Mouse (Mus musculus): ENCODE data around the gene Chst7. TPM values are rescaled to one million over a fixed set of nuclear protein-coding genes. Genes with fewer than 3 reads are reported as not detected.

The Chst7 gene
- total and polyA plus RNA-seq, 3 experiments, result not detected

DNA sequence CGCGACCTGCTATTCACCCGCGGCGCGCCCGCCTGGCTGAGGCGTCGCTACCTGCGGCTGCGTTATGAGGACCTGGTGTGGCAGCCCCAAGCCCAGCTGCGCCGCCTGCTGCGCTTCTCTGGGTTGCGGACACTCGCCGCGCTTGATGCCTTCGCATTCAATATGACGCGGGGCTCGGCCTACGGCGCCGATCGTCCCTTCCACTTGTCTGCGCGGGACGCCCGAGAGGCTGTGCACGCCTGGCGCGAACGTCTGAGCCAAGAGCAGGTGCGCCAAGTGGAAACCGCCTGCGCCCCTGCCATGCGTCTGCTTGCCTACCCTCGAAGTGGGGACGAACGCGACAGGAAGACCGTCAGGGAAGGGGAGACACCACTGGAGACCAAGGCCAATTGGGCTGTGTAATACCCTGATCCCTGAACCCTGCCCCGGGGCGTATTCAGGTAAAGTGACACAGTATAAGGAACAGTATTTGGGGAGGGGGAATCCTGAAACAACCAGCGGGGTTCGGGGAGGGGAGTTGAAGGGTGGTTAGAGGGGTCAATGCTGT, 1.5 kb downstream of the Chst7 start:
- H3K36me3 ChIP-seq (ENCODE audit: control insufficient read depth in 1 of 2, insufficient read depth in 2 of 2, low read length in 2 of 2), result no peaks in the 10 kb centered on the region
- H3K9ac ChIP-seq (ENCODE audit: control insufficient read depth, low read depth, low read length, poor library complexity, severe bottlenecking), result no peak overlapping the region
- no peaks in the 10 kb centered on the region for H3K9me3 ChIP-seq (replicated peaks; ENCODE audit: insufficient read depth, low read length)
- no peaks in the 10 kb centered on the region for H3K79me2 ChIP-seq (ENCODE audit: control insufficient read depth, insufficient read depth, low read length, poor library complexity)
- DNase-seq (ENCODE audit: low read depth, low spot score), result no peak
- TF ChIP-seq TAL1 (IDR thresholded peaks at IDR 0.05; ENCODE audit: low read length) (no peak), TBP (IDR thresholded peaks at IDR 0.05; ENCODE audit: low read depth, low read length) (no peak), MAFK (IDR thresholded peaks at IDR 0.05; ENCODE audit: borderline replicate concordance, low read depth, low read length) (no peak), POLR2AphosphoS5 (IDR thresholded peaks at IDR 0.05; ENCODE audit: borderline replicate concordance, low read depth, low read length) (no peak), HCFC1 (IDR thresholded peaks at IDR 0.05; ENCODE audit: low read depth, low read length) (no peak), MYB (IDR thresholded peaks at IDR 0.05; ENCODE audit: low read depth, low read length) (no peak), NRF1 (IDR thresholded peaks at IDR 0.05; ENCODE audit: insufficient read depth, low read depth, low read length, poor library complexity, severe bottlenecking) (no peak), CHD2 (IDR thresholded peaks at IDR 0.05; ENCODE audit: low read length) (no peak), USF1 (IDR thresholded peaks at IDR 0.05; ENCODE audit: low read depth, low read length) (no peak), POLR2AphosphoS2 (IDR thresholded peaks at IDR 0.05; ENCODE audit: low read length) (no peak), ZNF384 (IDR thresholded peaks at IDR 0.05; ENCODE audit: low read depth, low read length) (no peak), MAX (IDR thresholded peaks at IDR 0.05; ENCODE audit: low read length) (no peak), RAD21 (IDR thresholded peaks at IDR 0.05; ENCODE audit: low read depth, low read length) (no peak), NELFE (IDR thresholded peaks at IDR 0.05; ENCODE audit: low read depth, low read length) (no peak), EP300 (IDR thresholded peaks at IDR 0.05; ENCODE audit: low read depth in 1 of 2, low read length in 2 of 2) (no peak), ZKSCAN1 (IDR thresholded peaks at IDR 0.05; ENCODE audit: low read depth, low read length) (no peak), MEF2A (IDR thresholded peaks at IDR 0.05; ENCODE audit: extremely low read depth, insufficient replicate concordance, low read depth, low read length, poor library complexity, severe bottlenecking) (no peak), SMC3 (IDR thresholded peaks at IDR 0.05; ENCODE audit: low read depth, low read length) (no peak), ZC3H11A (IDR thresholded peaks at IDR 0.05; ENCODE audit: low read depth, low read length) (no peak), POLR2A (IDR thresholded peaks at IDR 0.05; ENCODE audit: control insufficient read depth in 1 of 2, insufficient read depth in 1 of 2, low read depth in 1 of 2, low read length in 2 of 2, poor library complexity in 1 of 2) (no peak)
- no peaks in the 10 kb centered on the region for H3K27me3 ChIP-seq (ENCODE audit: control insufficient read depth in 1 of 2, insufficient read depth in 2 of 2, low read length in 2 of 2)
- no peak overlapping the region for H3K27ac ChIP-seq (ENCODE audit: control insufficient read depth, low read depth, low read length)
- no peak overlapping the region for H3K4me3 ChIP-seq (ENCODE audit: control insufficient read depth in 1 of 2, insufficient read depth in 1 of 2, low read depth in 2 of 2, low read length in 2 of 2)
- no peaks in the 10 kb centered on the region for H3K4me1 ChIP-seq (ENCODE audit: control insufficient read depth in 1 of 2, insufficient read depth in 2 of 2, low read length in 2 of 2)

- TF ChIP-seq ETS1 (IDR thresholded peaks at IDR 0.05; ENCODE audit: low read depth, low read length) (no peak), SMC3 (IDR thresholded peaks at IDR 0.05; ENCODE audit: low read depth, low read length) (no peak), POLR2AphosphoS5 (IDR thresholded peaks at IDR 0.05; ENCODE audit: borderline replicate concordance, low read depth, low read length) (no peak), MEF2A (IDR thresholded peaks at IDR 0.05; ENCODE audit: extremely low read depth, insufficient replicate concordance, low read depth, low read length, poor library complexity, severe bottlenecking) (no peak), BHLHE40 (IDR thresholded peaks at IDR 0.05; ENCODE audit: borderline replicate concordance, low read depth, low read length) (no peak), TBP (IDR thresholded peaks at IDR 0.05; ENCODE audit: low read depth, low read length) (no peak), USF2 (IDR thresholded peaks at IDR 0.05; ENCODE audit: borderline replicate concordance in 1 of 2, insufficient read depth in 1 of 2, low read depth in 1 of 2, low read length in 2 of 2) (no peak), CHD2 (IDR thresholded peaks at IDR 0.05; ENCODE audit: low read length) (no peak), POLR2AphosphoS2 (IDR thresholded peaks at IDR 0.05; ENCODE audit: low read length) (no peak), TAL1 (IDR thresholded peaks at IDR 0.05; ENCODE audit: low read length) (no peak), GATA1 (IDR thresholded peaks at IDR 0.05; ENCODE audit: low read depth, low read length) (no peak), MYC (IDR thresholded peaks at IDR 0.05; ENCODE audit: low read depth, low read length) (no peak), E2F4 (IDR thresholded peaks at IDR 0.05; ENCODE audit: borderline replicate concordance, low read depth, low read length) (no peak)
- no peaks in the 10 kb centered on the region for H3K4me1 ChIP-seq (ENCODE audit: control insufficient read depth in 1 of 2, insufficient read depth in 2 of 2, low read length in 2 of 2)
- no peaks in the 10 kb centered on the region for H3K36me3 ChIP-seq (ENCODE audit: control insufficient read depth in 1 of 2, insufficient read depth in 2 of 2, low read length in 2 of 2)
- no peaks in the 10 kb centered on the region for H3K27me3 ChIP-seq (ENCODE audit: control insufficient read depth in 1 of 2, insufficient read depth in 2 of 2, low read length in 2 of 2)
- no peak overlapping the region for H3K27ac ChIP-seq (ENCODE audit: control insufficient read depth, low read depth, low read length)
- DNase-seq (ENCODE audit: low read depth, low spot score), result no peak
- no peak overlapping the region for H3K4me3 ChIP-seq (ENCODE audit: control insufficient read depth in 1 of 2, insufficient read depth in 1 of 2, low read depth in 2 of 2, low read length in 2 of 2)
- H3K9me3 ChIP-seq (replicated peaks; ENCODE audit: insufficient read depth, low read length), result no peaks in the 10 kb centered on the region
- H3K79me2 ChIP-seq (ENCODE audit: control insufficient read depth, insufficient read depth, low read length, poor library complexity), result no peaks in the 10 kb centered on the region
- H3K9ac ChIP-seq (ENCODE audit: control insufficient read depth, low read depth, low read length, poor library complexity, severe bottlenecking), result no peak overlapping the region
These were observed 2.6 kb downstream of the Chst7 start for GRCm38 (mm10) chrX:20061764-20062480.
